Mouse (Mus musculus) small intestine, adult 2 months (tissue): ENCODE data around the gene Apoe. TPM values are rescaled to one million over a fixed set of nuclear protein-coding genes. Genes with fewer than 3 reads are reported as not detected.

Experiments used
- H3K27ac ChIP-seq: fragments of 200-500 bp; 2 replicates; pipeline ENCODE4 v1.5.1; 2012; ENCODE audit warnings: low read depth, low read length, control low read depth, inconsistent platforms; ENCODE audit not compliant: insufficient read depth
- H3K27me3 ChIP-seq: fragments of 200-500 bp; 2 replicates; pipeline ENCODE4 v1.6.1; 2012; ENCODE audit warnings: mild to moderate bottlenecking, moderate library complexity, low read length, inconsistent platforms; ENCODE audit not compliant: control insufficient read depth, insufficient read depth
- H3K36me3 ChIP-seq: fragments of 200-500 bp; 2 replicates; pipeline ENCODE4 v1.6.1; 2012; ENCODE audit warnings: mild to moderate bottlenecking, low read length, control low read depth, inconsistent platforms; ENCODE audit not compliant: control insufficient read depth, insufficient read depth
- H3K4me1 ChIP-seq: fragments of 200-500 bp; 2 replicates; pipeline ENCODE4 v1.6.1; 2012; ENCODE audit warnings: low read length, inconsistent platforms, mixed read lengths; ENCODE audit not compliant: control insufficient read depth, insufficient read depth, insufficient read length
- H3K4me3 ChIP-seq: fragments of 200-500 bp; 2 replicates; pipeline ENCODE4 v1.5.1; 2012; ENCODE audit warnings: low read depth, mild to moderate bottlenecking, control low read depth, inconsistent platforms, low read length, moderate library complexity
- CTCF ChIP-seq: fragments of 200-500 bp; IDR thresholded peaks from 2 replicates; pipeline ENCODE4 v1.5.1; 2012; ENCODE audit warnings: low read depth, mild to moderate bottlenecking, control low read depth, inconsistent platforms, low read length, moderate library complexity, mixed read lengths; ENCODE audit not compliant: insufficient replicate concordance, insufficient read length; ENCODE audit errors: extremely low read depth
- POLR2A ChIP-seq: fragments of 200-500 bp; IDR thresholded peaks from 2 replicates; pipeline ENCODE4 v1.6.1; 2012; ENCODE audit warnings: low read depth, mild to moderate bottlenecking, control low read depth, inconsistent platforms, low read length, moderate library complexity
- WGBS: fragments of 180-500 bp; shearing (Covaris S2); methylation state at CpG from one replicate; pipeline ENCODE4 v1.1.7; 2018; 5-methylcytosine and 5-hydroxymethylcytosine counted together
- polyA plus RNA-seq: library from polyadenylated mRNA; depleted of rRNA; stranded (reverse); fragments of >200 nt; gene quantifications from 2 replicates; pipeline ENCODE4 v1.2.3, GENCODE M21; 2012; rRNA removed

The Apoe gene
- 591 and 688 TPM in 2 replicates for polyA plus RNA-seq

GRCm38 (mm10) chr7:19698907-19699826 is at the start of gene Apoe:
TSS of gene Apoe (minus strand) at chr7:19699188.
- Histone ChIP-seq H3K27ac (0 out of 2 replicates have a peak within 1 kb of the TSS, but pooled peaks have one; percentile 31), H3K4me1 (peaks cover 24% of the 10 kb centered on the region), H3K36me3 (peaks cover 15% of the 10 kb centered on the region; the same call in 1 of the 2 replicates), H3K27me3 (no peaks in the 10 kb centered on the region), H3K4me3 (peak within 1 kb of the TSS; percentile 36)
- WGBS = 36% methylated on average over 20 of the region's 20 CpGs
- no peak for TF ChIP-seq CTCF
- TF ChIP-seq POLR2A = no peak

GRCm38 (mm10) chr7:19747420-19748218 is 48.6 kb upstream of the Apoe start:
- Histone ChIP-seq H3K4me1 (peaks cover 18% of the 10 kb centered on the region), H3K4me3 (peak overlapping the region; percentile 92), H3K27me3 (no peaks in the 10 kb centered on the region), H3K27ac (peak overlapping the region; percentile 98), H3K36me3 (peaks cover 13% of the 10 kb centered on the region)
- TF ChIP-seq POLR2A = no peak
- TF ChIP-seq CTCF = no peak
- 7% methylated on average over 25 of the region's 25 CpGs for WGBS

GRCm38 (mm10) chr7:19746426-19747201 is 47.6 kb upstream of the Apoe start:
- H3K4me1 ChIP-seq = peaks cover 18% of the 10 kb centered on the region
- H3K27me3 ChIP-seq = no peaks in the 10 kb centered on the region
- H3K36me3 ChIP-seq = peaks cover 17% of the 10 kb centered on the region
- TF ChIP-seq CTCF (no peak), POLR2A (no peak)
- peak overlapping the region; percentile 82 for H3K27ac ChIP-seq
- WGBS = 54% methylated on average over 6 of the region's 6 CpGs
- H3K4me3 ChIP-seq = peak overlapping the region; percentile 92

GRCm38 (mm10) chr7:19745971-19746370 is 47.0 kb upstream of the Apoe start:
- WGBS = 70% methylated on average over 10 of the region's 10 CpGs
- H3K27ac ChIP-seq = no peak overlapping the region
- peaks cover 17% of the 10 kb centered on the region for H3K4me1 ChIP-seq
- TF ChIP-seq POLR2A (no peak), CTCF (no peak)
- no peaks in the 10 kb centered on the region for H3K27me3 ChIP-seq
- H3K4me3 ChIP-seq = no peak overlapping the region
- H3K36me3 ChIP-seq = peaks cover 21% of the 10 kb centered on the region

- TF ChIP-seq POLR2A (no peak), CTCF (no peak)
- H3K4me1 ChIP-seq = peaks cover 11% of the 10 kb centered on the region
- H3K27ac ChIP-seq = no peak overlapping the region
- H3K27me3 ChIP-seq = no peaks in the 10 kb centered on the region
- peaks cover 28% of the 10 kb centered on the region for H3K36me3 ChIP-seq
- no peak overlapping the region for H3K4me3 ChIP-seq
- 49% methylated on average over 14 of the region's 14 CpGs for WGBS
Observed at GRCm38 (mm10) chr7:19744590-19745385, 45.8 kb upstream of the Apoe start.

- H3K4me1 ChIP-seq = peaks cover 11% of the 10 kb centered on the region
- no peak overlapping the region for H3K27ac ChIP-seq
- TF ChIP-seq CTCF (no peak), POLR2A (no peak)
- H3K36me3 ChIP-seq = peaks cover 31% of the 10 kb centered on the region
- H3K4me3 ChIP-seq = no peak overlapping the region
- H3K27me3 ChIP-seq = no peaks in the 10 kb centered on the region
- 79% methylated on average over 6 of the region's 6 CpGs for WGBS
Observed at GRCm38 (mm10) chr7:19743791-19744190, 44.8 kb upstream of the Apoe start.
